Mouse (Mus musculus): ENCODE data around the gene Golga4.
A peak's percentile ranks its signal among the peaks of the same experiment; 100 is the strongest.

Golga4 gene

DNA sequence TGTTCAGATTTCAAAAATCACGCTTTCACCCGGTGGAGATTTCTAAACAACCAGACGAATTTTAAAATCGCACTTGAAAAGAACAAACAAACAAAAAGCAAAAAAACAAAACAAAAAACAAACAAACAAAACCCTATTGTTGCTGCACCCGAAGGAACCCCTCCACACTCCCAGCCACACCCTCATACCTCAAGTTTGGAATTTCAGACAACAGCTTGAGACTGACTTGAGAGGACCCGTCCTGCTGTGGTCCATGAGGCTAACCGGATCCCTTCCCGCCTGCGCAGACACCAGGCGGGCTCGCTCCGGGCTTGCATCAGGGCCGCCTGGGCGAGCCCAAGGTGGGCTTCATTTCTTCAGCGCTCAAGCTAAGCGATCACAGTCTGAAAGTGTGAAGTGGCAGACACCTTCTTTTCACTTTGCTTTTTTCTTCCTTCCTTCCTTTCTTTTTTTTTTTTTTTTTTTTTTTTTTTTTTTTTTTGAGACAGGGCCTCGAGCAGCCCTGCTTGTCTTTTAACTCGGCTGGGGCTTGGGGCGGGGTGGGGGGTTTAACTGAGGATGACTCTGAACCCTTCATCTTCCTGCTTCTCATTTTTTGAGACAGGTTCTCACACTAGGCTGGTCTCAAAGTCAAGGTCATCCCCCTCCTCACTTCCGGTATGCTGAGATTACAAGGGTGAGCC is 17.0 kb upstream of the Golga4 start:
- no peak for DNase-seq (ENCODE audit: low spot score in 2 of 2)

DNA sequence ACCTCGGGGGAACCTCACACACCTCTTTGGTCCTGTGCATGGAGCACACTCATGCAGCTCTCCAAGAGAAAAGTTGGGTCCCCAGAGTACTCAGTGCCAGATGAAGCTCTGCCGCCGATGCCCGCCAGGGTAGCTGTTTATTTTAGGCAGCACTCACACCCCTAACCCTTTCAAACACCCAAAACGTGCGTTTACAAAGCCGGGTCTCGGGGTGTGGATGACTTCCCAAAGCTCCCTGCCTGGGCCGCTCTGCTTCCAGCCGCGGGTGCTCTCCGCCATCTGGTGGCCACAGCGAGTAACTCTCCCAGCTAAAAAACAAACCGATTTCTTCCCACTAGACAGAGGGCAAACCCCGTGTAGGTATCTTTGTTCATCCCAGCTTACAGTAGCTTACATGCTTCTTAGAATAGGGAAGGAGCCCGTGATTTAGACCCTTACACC is 16.5 kb upstream of the Golga4 start:
- DNase-seq (ENCODE audit: low spot score in 2 of 2): peak; percentile 48 to 53

DNA sequence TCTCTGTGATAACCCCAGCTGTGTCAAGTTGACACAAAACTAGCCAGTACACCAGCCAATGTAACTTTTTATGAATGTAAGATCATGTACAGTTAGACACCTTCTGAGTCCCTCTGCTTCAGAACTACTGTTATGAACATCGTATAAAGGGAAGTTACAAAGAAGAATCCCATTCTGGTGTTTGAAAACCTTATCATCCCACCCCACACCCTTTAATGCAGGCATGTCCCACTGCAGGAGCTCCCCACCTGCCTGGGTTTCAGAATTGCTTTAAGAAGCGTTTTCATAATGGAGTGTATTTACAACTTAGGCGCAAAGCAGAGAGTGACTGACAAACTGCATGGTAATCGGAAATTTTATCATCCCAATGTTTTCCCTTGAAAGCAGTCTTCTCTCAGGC is 14.9 kb upstream of the Golga4 start:
- no peak for DNase-seq (ENCODE audit: low spot score in 2 of 2)

DNA sequence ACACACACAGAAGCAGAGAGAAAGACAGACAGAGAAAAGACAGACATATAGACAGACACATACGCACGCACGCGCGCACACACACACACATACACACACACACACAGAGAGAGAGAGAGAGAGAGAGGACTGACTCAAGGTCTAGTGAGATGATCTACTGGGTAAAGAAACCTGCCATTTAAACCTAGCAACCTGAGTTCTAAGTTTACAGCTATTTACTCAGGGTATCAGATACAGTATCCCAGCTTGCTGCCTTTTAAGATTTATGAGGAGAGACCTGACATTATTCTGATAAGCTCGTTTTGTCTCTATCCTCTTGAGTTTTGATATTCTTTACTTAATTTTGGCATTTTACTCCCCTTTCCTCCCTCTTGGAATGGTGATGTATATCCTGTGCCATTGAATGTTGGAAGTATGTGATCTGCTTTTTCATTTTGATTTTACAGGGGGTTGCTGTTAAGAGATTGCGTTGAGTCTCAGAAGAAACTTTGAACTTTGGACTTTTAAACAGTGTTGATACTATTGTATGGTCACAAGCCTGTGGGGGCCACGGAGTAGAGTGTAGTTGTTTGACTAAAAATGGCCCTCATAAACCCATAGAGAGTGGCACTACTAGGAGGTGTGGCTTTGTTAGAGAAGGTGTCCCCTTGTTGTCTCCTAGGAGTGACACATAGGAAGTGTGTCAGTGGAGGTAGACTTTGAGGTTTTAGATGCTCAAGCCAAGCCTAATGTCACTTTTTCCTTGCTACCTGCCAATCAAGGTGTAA is 13.0 kb upstream of the Golga4 start:
- DNase-seq (ENCODE audit: low spot score in 2 of 2): no peak

DNA sequence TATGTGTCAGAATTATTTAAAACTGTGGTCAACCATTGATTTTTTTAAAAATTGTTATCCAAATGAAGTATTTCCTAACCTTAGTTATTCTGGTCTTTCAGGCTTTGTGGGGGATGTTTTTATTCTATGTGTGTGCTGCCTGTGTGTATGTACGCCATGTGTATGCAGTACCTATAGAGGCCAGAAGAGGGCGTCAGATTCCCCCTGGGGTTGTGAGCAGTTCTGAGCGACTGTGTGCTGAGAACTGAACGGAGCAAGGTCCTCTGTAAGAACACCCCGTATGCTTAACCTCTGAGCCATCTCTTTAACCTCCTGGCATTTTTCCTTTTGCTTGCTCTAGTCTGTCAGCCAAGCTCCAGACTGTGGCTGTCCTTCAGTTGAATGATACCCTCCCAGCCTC is 12.0 kb upstream of the Golga4 start:
- no peak for DNase-seq (ENCODE audit: low spot score in 2 of 2)

DNA sequence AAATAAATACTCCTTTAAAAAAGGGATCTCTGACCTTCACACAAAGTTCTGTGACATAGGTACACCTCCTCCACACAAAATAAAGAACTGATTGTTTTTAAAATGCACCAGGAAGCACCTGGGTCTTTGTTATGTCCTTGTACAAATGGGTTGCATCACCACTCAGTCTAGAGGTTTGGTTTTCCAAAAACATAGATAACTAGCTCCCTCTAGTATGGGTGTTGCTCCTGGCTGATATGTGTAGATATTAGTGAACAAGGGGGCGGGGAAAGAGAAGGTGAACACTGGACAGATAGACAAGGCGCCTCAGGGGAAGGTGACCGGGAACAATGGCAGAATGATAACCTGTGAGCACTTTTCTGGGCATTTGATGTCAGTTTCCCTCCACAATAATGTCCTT is 10.1 kb upstream of the Golga4 start:
- DNase-seq (ENCODE audit: low spot score in 2 of 2): no peak

DNA sequence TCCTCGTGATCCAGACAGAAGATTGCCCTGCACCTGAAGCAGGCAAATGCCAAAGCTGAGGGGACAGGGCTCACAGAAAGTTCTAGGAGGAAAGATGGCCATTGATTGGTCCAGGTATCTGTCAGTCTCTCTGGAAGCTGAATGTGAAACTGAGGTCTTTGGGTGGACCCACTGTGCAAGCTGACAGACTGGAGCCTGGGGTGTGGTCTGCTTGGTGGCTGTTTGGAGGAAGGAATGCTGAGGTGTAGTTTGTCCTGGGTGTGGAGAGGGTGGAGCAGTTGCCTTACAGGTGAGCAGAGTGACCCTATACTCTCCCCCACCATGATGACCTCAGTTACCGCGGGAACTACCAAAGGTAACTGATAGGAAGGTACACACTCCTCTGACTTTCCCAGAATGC is 9.1 kb upstream of the Golga4 start:
- DNase-seq (ENCODE audit: low spot score in 2 of 2): no peak

DNA sequence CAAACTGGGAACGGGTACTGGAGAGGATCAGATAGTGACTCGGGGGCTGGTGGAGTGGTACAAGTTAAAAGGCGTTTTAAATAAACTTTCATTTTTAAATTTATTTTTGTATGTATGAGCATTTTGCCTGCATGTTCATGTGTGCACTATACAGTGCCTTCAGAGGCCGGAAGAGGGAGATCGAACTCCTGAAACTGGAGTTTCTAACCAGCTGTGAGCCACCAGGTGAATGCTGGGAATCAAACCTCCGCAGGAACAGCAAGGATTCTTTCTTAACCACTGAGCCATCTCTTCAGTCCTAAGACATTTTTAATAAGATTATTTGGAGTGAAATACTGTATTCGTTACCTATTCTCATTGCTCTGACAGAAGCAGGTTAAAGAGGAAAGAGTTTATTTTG is 8.0 kb upstream of the Golga4 start:
- DNase-seq (ENCODE audit: low spot score in 2 of 2): no peak

DNA sequence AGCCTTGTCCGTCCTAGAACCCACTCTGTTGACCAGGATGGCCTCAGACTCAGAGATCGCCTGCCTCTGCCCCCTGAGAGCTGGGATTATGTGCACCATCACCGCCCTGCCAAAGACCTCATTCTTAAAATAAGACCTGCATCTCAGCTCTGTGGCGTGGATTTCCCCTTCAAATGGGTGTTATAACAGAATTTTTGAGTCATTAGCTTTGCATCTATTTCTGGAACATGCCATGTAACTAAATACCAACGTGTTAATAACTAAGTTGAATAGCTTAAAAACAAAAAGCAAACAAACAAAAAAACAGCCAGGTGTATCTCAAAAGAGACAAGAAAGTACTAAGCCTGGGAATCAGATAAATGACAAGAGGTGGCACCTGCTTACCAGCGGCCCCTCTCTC is 5.1 kb upstream of the Golga4 start:
- DNase-seq (ENCODE audit: low spot score in 2 of 2): no peak

DNA sequence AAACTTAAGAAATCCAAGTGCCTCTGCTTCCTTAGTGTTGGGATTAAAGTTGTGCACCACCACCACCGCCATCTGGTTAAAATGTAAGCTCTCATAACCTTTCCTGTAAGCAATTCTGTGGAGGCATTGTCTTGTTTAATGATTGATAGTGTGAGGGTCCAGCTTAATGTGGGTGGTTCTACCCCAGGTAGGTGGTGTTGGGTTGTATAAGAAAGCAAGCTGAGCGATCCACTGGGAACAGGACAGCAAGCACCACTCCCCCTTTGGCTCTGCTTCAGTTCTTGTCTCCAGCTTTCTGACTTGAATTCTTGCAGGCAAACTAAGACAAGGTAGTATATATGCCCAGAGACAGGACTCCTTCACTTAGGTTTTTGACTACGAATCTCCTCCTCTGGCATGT is 1.4 kb upstream of the Golga4 start:
- no peak for DNase-seq (ENCODE audit: low spot score in 2 of 2)

DNA sequence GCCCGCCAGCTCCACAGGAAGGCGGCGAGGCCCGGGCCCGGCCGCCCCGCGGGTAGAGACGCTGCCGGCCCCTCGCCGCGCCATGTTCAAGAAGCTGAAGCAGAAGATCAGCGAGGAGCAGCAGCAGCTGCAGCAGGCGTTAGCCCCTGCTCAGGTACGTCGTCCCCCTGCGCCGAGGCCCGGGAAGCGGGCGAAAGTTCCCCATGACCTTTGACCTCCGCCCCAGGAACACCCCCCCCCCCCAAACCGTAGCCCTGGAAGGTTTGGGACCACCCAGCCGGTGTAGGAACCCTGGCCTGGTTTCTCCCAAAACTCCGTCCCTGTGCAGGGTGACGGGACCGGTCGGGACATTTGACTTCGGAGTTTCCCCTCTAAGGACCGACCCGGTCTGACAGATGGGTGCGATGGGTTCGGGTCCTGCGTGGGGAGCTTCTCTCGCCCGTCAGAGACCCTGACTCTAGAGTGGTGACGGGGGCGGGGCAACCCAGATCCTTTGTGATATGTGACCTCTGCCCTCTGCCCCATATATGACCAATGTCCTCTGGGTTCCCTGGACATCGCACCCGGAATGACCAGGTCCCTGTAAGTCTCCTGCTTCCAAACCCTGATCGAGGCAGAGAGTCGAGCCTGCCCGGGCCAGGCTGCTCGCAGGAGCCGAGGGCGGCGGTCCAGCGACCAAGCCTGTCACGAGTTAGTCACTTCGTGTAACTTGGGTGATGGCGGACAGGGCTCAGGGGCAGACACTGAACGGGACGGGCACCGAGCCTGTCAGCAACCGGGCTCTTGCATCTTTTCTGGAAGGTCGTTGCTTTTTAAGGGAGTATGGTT is 551 bp downstream of the Golga4 start:
- DNase-seq (ENCODE audit: low spot score in 2 of 2): peak in 1 of 2 experiments; percentile 21

DNA sequence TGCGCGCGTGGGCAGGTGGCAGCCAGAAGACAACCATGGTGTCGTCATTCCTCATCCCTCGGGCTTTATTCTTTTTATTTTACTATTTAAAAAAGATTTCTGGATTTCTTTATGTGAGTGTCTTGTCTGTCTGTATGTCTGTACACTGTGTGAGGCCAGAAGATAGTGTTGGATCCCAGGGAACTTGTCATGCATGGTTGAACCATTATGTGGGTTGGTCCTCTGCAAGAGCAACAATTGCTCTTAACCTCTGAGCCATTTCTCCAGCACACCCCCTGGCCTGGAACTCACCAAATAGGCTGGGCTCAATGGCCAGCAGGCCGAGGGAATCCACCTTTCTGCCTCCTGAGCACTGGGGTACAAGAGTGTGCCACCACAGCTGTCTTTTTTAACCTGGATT is 1.5 kb downstream of the Golga4 start:
- no peak for DNase-seq (ENCODE audit: low spot score in 2 of 2)

DNA sequence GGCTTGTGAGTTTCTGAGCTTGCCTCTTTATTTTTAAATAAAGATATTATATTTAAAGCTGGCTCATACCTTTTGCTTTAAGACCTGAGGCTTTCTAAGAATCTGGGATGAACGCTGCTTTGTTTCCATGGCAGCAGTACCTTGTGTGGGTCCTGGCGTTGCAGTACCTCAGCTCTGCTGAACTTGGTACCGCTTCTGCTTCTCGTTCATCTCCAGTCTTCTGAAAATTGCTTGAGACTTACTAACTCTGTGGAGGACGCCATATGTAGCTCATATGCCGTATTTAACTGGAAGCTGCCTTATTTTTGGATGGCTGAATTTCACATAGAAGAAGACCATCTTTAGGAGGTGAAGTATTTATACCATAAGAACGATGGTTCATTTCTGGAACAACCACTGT is 2.5 kb downstream of the Golga4 start:
- DNase-seq (ENCODE audit: low spot score in 2 of 2): no peak

DNA sequence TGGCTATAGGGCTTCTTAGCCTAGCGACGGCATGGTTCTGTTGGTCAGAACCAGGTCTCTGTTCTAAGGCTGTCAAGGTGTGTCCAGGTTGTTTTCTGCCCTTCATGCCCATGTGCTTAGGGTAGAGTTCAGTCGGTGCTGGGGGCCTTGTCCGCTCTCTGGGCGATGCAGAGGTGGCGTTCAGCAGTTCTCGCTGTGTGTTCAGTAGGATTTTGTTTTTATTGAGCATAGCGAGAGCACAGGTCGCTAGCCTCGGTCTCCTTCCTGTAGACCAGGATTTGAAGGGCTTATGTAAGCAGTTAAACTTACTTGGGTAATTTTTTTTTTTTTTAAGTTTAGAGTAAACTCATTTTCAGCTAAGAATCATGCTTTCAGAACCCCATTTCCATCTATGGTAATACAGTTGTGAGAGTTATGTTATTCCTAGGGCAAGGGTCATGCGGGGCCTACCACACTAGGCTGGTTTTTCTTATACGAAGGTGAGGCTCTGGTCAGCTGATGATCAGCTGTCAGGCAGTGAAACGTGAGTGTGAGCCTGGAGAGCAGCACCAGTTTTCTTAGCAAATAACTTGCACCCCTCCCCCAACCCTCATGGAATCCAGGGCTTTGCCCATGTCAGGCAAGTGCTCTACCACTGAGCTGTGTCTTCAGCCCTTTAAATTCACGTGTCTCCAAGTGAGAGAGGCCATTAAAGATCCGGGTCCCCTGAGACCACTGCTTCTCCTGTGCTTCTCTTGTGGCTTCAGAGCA is 5.0 kb downstream of the Golga4 start:
- DNase-seq (ENCODE audit: low spot score in 2 of 2): no peak

DNA sequence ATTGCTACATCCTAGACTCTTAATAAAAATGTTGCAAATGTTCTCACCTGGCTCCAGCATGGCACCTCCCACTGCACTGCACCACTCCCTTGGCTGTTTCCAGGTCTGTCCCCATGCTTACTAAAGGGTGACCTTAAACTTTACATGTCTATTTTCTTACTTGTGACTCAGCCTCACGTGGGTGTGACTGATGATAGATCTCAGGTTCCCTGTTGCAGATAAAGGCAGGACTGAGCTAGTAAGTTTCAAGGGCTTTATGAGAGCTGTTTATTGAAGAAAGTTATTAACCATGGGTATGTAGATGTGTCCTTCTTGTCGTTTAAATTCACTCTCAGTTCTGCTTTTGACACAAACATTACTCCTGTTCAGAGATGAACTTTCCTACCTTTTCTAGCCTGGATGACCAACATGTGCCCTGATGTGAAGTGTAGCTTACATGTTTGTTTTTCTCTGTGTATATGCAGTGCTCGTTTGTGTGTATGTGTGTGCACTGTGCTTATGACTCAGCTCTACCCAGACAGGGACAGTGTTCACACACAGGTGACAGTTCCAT is 6.7 kb downstream of the Golga4 start:
- DNase-seq (ENCODE audit: low spot score in 2 of 2): no peak

DNA sequence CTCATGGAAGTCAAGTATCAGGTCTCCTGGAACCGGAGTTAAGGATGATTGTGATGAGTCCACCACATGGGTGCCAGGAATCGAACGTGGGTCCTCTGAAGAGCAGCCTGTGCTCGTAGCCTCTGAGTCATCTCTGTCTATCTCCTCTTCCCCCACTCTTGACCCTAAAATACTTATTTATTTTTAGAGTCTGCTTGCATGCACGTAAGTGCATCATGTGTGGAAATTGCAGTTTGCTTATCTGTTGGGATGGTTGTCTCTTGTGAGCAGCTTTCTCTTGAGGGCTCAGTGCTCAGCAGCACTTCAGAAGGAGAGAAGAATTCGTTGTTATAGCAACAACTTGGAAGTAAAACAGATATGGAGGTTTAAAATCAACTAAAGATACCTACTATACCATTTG is 9.4 kb downstream of the Golga4 start:
- DNase-seq (ENCODE audit: low spot score in 2 of 2): no peak

DNA sequence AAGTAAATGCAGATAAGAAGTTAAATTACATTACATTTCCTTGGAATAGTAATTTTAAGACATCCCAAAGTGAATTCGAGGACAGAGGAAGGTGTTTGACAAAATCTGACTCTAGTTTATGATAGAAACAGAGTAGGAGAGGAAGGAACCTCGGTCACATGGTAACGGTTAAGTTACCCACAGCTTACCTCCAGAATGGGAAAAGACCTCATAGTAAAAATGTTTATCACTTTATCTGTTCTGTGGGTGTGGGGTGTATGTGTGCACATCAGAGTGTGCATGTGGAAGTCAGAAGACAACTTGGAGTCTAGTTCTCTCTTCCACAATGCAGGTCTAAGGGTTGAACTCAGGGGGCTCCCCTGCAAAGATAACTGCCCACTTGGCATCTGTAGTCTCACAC is 10.1 kb downstream of the Golga4 start:
- DNase-seq (ENCODE audit: low spot score in 2 of 2): no peak

DNA sequence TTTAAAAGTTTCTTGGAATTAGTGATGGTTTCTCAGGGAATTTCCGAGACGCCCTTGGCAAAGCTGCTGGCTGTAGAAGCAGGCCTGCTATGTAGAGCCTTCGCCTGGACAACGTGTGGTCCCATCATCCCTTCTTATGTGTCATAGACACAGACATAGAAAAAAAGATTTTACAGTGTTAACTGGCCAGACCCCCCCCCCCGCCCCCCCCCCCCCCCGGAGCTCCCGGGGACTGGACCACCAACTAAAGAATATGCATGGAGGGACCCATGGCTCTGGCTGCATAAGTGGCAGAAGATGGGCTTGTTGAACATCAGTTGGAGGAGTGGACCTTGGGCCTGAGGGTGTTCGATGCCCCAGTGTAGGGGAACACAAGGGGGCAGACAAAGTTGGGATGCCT is 11.6 kb downstream of the Golga4 start:
- no peak for DNase-seq (ENCODE audit: low spot score in 2 of 2)

DNA sequence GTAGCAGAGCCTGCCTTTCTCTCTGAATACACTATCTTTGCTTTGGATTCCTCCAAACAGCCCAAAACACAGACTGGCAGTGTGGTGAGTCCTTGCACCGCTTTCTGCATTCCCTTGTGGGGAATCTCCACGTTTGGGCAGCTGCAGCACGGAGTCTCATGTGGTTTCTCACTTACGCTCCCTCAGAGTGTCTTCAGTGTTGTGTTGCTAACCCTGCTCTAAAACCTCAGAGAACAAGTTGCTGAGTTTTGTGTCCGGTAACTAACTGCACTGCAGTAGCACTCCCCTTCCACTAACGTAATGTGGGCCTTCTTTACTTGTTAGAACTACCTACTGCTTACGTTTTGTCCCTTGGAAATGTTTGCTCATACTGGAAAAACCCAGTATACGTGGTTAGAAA is 13.0 kb downstream of the Golga4 start:
- no peak for DNase-seq (ENCODE audit: low spot score in 2 of 2)

DNA sequence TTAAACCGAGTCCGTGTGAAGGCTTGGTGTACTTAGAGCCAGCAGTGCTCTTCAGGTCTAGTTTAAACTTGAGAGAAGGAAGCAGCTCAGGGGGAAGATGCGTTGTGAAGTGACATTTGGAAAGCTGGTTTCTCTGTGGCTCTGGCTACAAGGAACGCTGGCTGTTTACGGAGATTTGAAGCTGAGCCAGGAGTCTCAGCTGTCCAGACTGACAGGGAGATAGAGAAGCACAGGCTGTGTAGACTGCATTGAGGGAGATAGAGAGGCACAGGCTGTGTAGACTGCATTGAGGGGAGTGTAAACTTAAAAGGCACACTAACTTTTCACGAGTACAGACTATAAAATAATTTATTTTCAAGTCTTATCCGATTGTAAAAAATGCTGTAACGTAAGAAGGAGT is 13.9 kb downstream of the Golga4 start:
- DNase-seq (ENCODE audit: low spot score in 2 of 2): no peak

DNA sequence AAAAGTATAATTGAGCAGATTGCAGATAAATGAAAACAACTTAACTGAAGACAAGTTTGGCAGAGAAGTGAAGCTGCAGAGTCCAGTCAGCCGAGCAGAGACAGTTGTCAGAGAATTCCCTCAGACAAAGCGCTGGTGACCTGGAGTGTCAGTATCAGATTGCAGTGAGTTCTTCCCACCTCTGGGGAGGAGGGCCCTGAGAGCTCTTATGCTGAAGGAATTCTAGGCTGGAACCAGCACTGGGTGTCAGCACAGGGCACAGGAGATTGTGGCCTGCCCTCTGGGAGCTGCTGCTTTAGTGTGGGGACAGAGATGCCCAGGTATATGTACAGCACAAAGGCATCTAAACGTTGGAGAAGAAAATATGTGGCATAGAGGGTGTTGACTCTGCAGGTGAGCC is 14.8 kb downstream of the Golga4 start:
- DNase-seq (ENCODE audit: low spot score in 2 of 2): no peak

DNA sequence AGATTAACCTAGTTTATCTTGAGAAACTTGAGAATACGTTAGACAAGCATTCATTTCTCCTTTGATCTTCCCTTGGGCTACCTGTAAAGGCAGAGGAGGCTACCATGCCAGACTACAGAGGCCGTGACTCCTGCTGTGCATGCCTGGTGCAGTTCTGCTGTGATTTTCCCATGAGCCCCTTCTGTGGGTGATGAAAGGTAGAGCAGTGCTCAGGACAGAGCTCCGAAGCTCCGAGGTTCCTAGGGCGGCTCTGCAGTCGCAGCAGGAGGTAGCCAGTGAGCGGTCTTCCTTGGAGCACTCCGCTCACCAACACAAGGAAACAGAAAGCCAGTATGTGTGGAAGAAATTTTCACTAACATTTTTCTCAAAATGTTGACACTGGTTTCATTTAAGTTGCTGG is 15.6 kb downstream of the Golga4 start:
- DNase-seq (ENCODE audit: low spot score in 2 of 2): no peak

All from spleen, postnatal 36 days (tissue).